Mouse (Mus musculus): ENCODE results near the gene Gpr107. TPM values are rescaled to one million over a fixed set of nuclear protein-coding genes. Genes with fewer than 3 reads are reported as not detected.

Gene Gpr107
- total RNA-seq, 4 experiments from 2014 or later = 61.9 to 93.4 (median 75.7) TPM

GRCm38 (mm10) chr2:31201851-31202250 lies 49.7 kb downstream of the Gpr107 start:
- DNase-seq = no peak

DNA sequence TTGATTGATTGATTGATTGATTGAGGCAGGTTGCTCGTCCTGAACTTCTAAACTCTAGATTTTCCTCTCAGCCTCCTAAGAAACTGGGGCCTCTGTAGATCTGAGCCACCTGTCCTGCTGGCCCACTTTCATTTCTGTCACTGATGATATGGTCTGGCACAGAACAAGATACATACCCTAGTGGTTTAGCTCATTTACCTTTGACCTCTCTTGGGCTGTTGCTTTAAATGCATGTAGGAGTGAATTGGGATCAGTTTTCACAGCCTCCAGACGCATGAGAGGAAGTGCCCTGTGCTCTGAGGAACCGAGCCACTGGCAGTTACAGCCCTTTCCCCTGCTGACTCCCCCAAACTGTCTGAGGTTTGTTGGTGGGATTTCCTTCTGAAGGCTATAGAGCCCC lies 50.2 kb downstream of the Gpr107 start:
- no peak for DNase-seq

- DNase-seq = peak; percentile 35
Observed at GRCm38 (mm10) chr2:31202956-31203355, 50.8 kb downstream of the Gpr107 start.

DNA sequence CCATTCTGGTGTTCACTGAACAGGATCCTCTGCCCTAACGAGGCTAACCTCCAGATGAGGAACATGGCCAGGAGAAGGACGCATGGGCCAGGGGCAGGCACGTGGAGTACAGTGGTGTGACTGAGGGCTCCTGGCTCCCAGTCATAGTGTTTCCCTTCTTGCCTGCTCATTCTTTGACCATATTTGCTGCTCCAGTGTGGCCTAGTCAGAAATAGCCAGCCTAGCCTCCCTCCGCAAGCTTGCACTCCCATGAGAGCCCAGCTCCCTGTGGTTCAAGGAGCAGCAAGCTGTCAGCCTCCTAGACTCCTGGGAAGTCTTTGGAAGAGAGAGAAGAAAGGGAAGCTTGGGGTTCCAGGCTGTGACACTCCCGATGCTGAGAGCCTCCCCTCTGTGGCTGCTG lies 52.6 kb downstream of the Gpr107 start:
- DNase-seq = no peak

DNA sequence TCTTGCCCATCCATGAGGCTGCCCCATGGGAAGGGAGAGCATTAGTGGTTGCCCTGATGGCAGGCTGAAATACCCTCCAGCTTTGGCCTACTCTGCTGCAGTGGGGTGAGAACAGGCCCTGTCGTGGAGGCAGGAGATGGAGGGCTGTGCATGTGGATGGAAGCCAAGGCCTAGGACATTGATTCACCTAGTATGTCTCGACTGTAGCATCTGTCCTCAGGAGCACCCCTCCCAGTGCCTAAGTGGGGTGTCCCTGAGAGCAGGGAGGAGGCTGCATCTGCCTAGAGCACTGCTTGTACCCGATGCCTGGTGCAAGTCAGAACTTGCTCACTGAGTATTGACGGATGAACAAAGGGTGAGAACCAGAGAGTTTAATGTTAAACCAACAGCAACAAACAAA lies 54.1 kb downstream of the Gpr107 start:
- no peak for DNase-seq

- no peak for DNase-seq
Observed at GRCm38 (mm10) chr2:31206882-31207281, 54.8 kb downstream of the Gpr107 start.

DNA sequence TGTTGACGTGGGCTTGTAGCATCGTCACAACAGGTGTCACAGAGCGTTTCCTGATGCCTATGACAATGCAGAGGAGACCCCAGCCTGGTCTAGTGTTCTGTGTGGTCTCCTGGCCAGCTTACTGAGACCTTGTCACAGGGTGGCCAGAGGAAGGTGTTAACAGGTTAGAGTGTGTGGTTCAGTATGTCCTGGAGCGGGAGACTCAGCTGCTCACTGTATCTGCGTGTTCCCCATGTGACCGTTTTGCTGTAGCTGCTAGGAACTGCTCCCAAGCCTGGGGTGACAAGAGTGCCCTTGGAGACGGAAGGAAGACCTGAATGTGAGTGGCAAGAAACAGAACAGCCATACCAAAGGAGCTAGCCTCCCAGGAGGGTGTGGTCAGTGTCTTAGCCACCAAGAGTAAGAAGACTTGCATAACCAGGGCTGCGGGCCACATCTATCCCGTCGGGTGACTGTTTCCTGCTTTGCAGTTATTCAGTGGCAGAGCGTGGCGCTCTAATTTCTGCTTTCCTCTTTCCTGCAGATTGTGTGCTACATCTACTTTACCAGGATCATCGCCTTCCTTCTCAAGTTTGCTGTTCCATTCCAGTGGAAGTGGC lies 56.5 kb downstream of the Gpr107 start:
- no peak for DNase-seq

- peak; percentile 50 for DNase-seq
Observed at GRCm38 (mm10) chr2:31209525-31209924, 57.4 kb downstream of the Gpr107 start.

DNA sequence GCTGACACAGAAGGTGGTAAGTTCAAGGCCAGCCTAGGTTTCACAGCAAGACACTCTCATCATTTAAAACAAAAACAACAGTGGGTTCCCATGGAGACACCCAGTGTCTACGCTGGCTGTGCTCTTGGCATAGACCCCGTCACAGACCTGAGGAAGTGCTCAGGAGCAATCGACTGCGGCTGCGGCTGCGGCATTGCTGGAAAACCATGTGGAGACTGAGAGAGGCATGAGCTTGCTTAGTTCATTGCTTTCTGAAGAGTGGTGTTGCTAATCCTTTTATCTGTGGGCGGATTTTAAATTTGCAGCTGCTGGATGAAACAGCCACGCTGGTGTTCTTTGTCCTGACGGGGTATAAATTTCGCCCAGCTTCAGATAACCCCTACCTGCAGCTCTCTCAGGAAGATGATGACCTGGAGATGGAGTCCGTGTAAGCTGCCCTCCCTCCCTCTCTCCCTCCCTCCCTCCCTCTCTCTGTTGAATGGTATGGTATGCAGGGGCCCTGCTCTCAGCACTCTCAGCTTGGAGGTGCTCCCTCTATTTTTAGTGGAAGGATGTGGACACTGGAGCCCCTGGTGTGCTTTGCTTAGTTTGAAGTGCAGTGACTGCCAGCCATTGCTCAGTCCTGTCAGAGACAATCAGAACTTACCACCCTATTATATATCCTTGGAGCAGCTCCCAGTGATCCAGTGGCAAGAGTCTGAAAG lies 58.2 kb downstream of the Gpr107 start:
- DNase-seq = no peak

DNA sequence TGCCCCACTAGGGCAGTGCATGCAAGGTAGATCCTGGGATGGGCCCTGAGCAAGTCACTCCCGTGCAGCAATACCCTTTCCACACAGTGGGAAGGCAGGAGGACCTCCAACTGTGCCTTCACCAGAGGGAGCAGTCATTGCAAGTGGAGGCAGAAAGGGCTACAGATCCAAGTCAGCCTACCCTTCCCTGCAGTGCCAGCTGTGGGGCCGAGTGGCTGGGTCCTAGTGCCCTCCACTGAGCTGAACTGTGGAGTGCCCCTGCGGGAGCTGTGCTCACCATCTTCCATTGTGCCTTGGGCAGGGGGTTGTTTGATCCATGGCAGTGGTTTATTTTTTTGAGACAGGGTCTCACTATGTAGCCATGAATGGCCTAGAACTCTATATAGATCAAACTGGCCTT lies 59.1 kb downstream of the Gpr107 start:
- DNase-seq = no peak

- no peak for DNase-seq
Observed at GRCm38 (mm10) chr2:31214211-31214796, 62.2 kb downstream of the Gpr107 start.

- no peak for DNase-seq
Observed at GRCm38 (mm10) chr2:31218611-31219010, 66.5 kb downstream of the Gpr107 start.

DNA sequence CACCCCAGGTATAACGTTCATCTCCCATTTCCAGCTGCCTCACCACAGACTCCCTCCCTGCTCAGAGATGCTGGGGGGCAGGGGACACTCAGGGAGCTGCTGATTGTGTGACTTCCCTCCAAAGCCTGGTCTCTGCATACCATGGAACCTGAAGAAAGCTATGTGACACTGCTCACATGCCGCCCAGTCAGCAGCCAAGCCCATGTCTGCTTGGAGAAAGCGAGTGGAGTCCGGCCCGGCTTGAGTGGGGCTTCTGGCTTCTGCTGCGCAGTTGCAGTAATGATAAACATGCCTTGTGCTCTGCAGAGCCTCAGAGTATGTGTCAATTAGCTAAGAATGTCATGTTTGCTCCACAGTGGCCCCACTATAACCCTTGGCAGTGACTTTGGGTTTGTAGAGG lies 67.4 kb downstream of the Gpr107 start:
- no peak for DNase-seq

DNA sequence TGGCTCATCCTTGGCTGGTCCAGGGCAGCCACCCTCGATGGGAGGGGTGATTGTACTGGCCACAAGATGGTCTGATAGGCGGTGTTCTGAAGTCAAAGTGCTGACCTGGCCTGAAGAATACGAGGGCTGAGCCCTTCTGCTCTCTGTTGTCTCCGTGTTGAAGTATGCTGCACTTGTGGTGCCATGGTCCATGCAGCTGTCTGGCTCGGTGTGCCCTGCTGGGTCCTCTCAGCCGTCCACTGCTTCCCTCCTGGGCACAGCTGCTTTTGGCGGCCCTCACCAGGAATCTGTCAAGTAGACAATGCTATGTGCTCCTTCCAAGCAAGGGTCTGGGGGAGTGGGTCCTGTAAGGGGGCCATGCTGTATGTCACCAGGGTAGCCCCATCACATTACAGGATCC lies 68.7 kb downstream of the Gpr107 start:
- no peak for DNase-seq

DNA sequence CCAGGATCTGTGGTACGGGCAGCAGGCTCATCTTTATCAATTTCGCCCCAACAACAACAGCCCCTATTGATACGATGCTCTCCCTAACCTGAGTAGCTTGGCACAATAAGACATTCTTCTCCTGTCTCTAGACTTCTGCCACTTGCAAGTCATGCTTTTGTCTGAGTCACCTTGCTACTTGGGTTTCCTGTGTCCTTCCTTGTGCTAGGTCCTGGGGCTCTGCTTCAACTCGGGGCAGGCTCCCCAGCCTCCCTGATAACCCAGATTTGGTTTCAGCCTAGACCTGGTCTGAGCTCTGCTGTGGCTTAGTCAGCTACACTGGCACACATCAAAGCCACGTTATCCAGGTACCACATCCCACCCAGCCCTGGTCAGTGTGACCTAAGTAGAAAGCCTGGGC lies 69.5 kb downstream of the Gpr107 start:
- DNase-seq = no peak

DNA sequence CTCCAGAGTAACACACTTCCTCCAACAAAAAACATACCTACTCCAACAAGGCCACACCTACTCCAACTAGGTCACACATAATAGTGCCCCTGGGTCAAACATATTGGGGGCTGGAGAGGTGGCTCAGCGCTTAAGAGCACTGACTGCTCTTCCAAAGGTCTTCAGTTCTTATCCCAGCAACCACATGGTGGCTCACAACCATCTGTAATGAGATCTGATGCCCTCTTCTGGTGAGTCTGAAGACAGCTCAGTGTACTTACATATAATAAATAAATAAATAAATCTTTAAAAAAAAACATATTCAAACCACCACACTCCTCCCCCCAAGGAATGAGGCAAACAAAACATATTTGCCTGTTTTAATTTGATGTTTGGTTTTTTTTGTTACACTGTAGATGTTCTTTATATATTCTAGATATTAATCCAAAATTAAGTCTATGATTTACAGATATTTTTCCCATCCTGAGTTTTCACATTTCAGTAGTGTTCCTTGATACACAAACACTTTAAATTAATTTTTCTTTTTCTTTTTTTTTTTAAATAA lies 76.7 kb downstream of the Gpr107 start:
- DNase-seq = no peak

GRCm38 (mm10) chr2:31239203-31239696 lies 87.1 kb downstream of the Gpr107 start:
- DNase-seq = no peak

DNA sequence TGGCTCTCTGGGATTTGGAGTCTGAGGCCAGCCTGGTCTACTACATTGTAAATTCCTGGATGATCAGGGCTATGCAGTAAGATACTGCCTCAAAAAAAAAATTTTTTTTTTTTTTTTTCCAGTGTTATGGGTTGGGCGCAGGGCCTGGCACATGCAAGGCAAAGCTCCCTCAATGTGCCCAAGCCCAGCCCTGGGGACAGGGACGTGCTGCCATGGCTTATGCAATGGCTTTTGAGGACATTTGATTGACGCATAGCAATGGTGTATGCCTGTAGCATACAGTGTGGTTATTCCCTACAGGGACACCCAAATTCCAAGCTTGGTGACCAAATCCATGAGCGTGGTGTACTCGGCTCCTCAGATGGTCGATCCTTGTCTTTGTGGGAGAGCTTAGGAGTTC lies 87.7 kb downstream of the Gpr107 start:
- no peak for DNase-seq

- no peak for DNase-seq
Observed at GRCm38 (mm10) chr2:31241639-31242038, 89.5 kb downstream of the Gpr107 start.

GRCm38 (mm10) chr2:31244216-31244615 lies 92.1 kb downstream of the Gpr107 start:
- DNase-seq = no peak

DNA sequence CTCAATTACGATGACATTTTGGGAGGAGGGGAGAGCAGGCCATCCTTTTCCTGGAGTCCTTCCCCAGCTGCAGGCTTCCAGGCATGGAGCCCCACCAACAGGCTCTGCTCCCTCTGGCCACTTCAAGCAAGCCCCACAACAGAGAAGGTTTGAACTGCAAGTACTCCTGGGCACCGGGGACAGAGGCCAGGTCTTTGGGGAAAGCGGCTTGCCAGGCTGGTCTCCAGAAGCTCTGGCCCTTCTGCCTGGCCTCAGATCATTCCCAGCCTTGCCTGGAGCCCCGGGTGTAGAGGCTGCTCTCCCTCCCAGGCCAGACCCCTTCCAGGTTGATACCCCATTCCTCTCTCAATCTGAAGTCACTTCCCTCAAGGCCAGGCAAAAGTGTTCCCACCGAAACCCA lies 92.9 kb downstream of the Gpr107 start:
- DNase-seq = no peak

- DNase-seq = peak; percentile 36
Observed at GRCm38 (mm10) chr2:31245491-31246141, 93.5 kb downstream of the Gpr107 start, which contains the start of gene Ncs1. Gene Ncs1 (plus strand): TSS chr2:31245823.

All from adrenal gland, adult 8-10 months (tissue).